Mouse (Mus musculus) heart, embryonic 15.5 days (tissue): ENCODE measurements around the gene Iqsec1. TPM values are rescaled to one million over a fixed set of nuclear protein-coding genes. Genes with fewer than 3 reads are reported as not detected.

Source experiments
- ATAC-seq: fragments of 200-750 bp; cut with Nextera tagmentation; replicated peaks from 2 replicates; pipeline ENCODE4 v1.8.0; 2017; ENCODE audit warnings: low read depth, moderate TSS enrichment; ENCODE audit not compliant: insufficient number of reproducible peaks, insufficient read depth, low FRiP score
- H3K27ac ChIP-seq: fragments of 300-500 bp; sonication (generic); 2 replicates; pipeline ENCODE4 v1.5.1; 2015; ENCODE audit warnings: mild to moderate bottlenecking, inconsistent platforms
- H3K27me3 ChIP-seq: fragments of 300-500 bp; sonication (generic); 2 replicates; pipeline ENCODE4 v1.6.1; 2015; ENCODE audit warnings: inconsistent platforms
- H3K36me3 ChIP-seq: fragments of 300-500 bp; sonication (generic); 2 replicates; pipeline ENCODE4 v1.6.1; 2015; ENCODE audit warnings: mild to moderate bottlenecking, inconsistent platforms
- H3K4me1 ChIP-seq: fragments of 300-500 bp; sonication (generic); replicated peaks from 2 replicates; pipeline ENCODE4 v1.6.1; 2015; ENCODE audit warnings: inconsistent platforms
- H3K4me2 ChIP-seq: fragments of 300-500 bp; sonication (generic); 2 replicates; pipeline ENCODE4 v1.6.1; 2015; ENCODE audit warnings: inconsistent platforms, mild to moderate bottlenecking, moderate library complexity
- H3K4me3 ChIP-seq: fragments of 300-500 bp; sonication (generic); 2 replicates; pipeline ENCODE4 v1.5.1; 2015; ENCODE audit warnings: mild to moderate bottlenecking, inconsistent platforms
- H3K9ac ChIP-seq: fragments of 300-500 bp; sonication (generic); 2 replicates; pipeline ENCODE4 v1.6.1; 2015; ENCODE audit warnings: mild to moderate bottlenecking, inconsistent platforms
- H3K9me3 ChIP-seq: fragments of 300-500 bp; sonication (generic); replicated peaks from 2 replicates; pipeline ENCODE4 v1.6.1; 2016; ENCODE audit warnings: inconsistent platforms
- WGBS: fragments of 180-500 bp; shearing (Covaris S2); methylation state at CpG from one replicate; pipeline ENCODE4 v1.1.7; 2015; ENCODE audit warnings: mixed read lengths; 5-methylcytosine and 5-hydroxymethylcytosine counted together
- polyA plus RNA-seq: library from polyadenylated mRNA; unstranded; fragments of >200 nt; fragmentation: Nextera tagmentation; extraction: Ambion mirVana; gene quantifications from 2 replicates; pipeline ENCODE4 v1.2.1, GENCODE M21; 2015

Gene Iqsec1
- polyA plus RNA-seq, 1 experiment from 2014 or later, result 12.3 TPM

GRCm38 (mm10) chr6:90810576-90810975, 177.9 kb downstream of the Iqsec1 start:
- no peaks in the 10 kb centered on the region for H3K9me3 ChIP-seq
- no peak overlapping the region for H3K27ac ChIP-seq
- no peak overlapping the region for H3K9ac ChIP-seq
- ATAC-seq, result no peak
- 46% methylated on average over 1 of the region's 1 CpGs for WGBS
- peaks cover 43% of the 10 kb centered on the region for H3K4me1 ChIP-seq
- H3K27me3 ChIP-seq, result no peaks in the 10 kb centered on the region
- no peaks in the 10 kb centered on the region for H3K36me3 ChIP-seq
- no peak overlapping the region for H3K4me2 ChIP-seq
- no peak overlapping the region for H3K4me3 ChIP-seq

- Histone ChIP-seq H3K4me2 (peak overlapping the region; percentile 34), H3K9me3 (no peaks in the 10 kb centered on the region)
- 12% methylated on average over 22 of the region's 22 CpGs for WGBS
Measured at GRCm38 (mm10) chr6:90809960-90810362, 178.5 kb downstream of the Iqsec1 start.

DNA sequence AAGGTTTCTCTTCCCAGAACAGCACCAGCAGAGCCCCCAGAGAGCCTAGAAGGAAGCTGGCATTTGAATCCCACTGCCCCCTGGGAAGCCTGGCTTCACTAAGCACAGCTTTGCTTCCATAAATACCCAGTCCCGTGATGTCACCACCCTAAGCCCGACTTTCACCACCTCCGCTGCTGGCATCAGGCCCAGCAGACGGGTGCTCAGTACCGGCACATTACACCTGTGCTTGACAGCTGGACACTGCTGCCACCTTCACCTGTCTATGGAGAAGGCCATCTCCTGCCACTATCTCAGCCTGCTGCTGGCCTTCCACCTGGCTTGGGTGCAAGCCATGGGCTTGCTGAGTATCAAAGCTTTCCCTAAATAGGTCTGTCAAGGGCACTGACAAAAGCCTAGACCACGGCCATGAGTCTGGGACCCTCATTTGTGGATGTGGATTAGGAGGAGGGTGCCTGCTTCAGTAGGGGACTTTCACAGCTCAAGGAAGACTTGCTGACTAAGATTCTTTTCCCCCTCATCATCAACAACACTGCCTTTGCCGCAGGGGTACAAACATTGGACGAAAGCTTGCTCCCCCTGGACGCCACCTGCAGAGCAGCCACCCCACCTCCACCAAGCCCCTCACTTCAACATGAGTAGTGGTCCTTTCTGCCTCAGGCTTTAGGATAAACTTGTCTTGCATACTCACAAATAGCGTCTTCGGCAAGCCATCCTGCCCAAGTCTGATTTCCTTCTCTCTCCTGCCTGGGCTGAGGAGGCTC, 179.2 kb downstream of the Iqsec1 start:
- H3K4me3 ChIP-seq, result no peak overlapping the region; the same call in 1 of the 2 replicates
- no peaks in the 10 kb centered on the region for H3K27me3 ChIP-seq
- WGBS, result 47% methylated on average over 11 of the region's 11 CpGs
- H3K9ac ChIP-seq, result peak overlapping the region; percentile 15; the same call in 1 of the 2 replicates
- peak overlapping the region; percentile 90 for H3K27ac ChIP-seq
- H3K4me1 ChIP-seq, result peaks cover 53% of the 10 kb centered on the region
- peak; percentile 58; the same call in 1 of the 2 replicates for ATAC-seq
- H3K4me2 ChIP-seq, result peak overlapping the region; percentile 29; the same call in 1 of the 2 replicates
- no peaks in the 10 kb centered on the region for H3K36me3 ChIP-seq
- no peaks in the 10 kb centered on the region for H3K9me3 ChIP-seq

More at GRCm38 (mm10) chr6:90809960-90810362, 178.5 kb downstream of the Iqsec1 start:
- no peak overlapping the region for H3K9ac ChIP-seq
- H3K4me1 ChIP-seq, result peaks cover 46% of the 10 kb centered on the region
- H3K27ac ChIP-seq, result peak overlapping the region; percentile 90
- no peaks in the 10 kb centered on the region for H3K36me3 ChIP-seq
- H3K27me3 ChIP-seq, result no peaks in the 10 kb centered on the region
- peak overlapping the region; percentile 10; the same call in 1 of the 2 replicates for H3K4me3 ChIP-seq
- ATAC-seq, result no peak

- peaks cover 57% of the 10 kb centered on the region for H3K4me1 ChIP-seq
Measured at GRCm38 (mm10) chr6:90808544-90808943, 179.9 kb downstream of the Iqsec1 start.

DNA sequence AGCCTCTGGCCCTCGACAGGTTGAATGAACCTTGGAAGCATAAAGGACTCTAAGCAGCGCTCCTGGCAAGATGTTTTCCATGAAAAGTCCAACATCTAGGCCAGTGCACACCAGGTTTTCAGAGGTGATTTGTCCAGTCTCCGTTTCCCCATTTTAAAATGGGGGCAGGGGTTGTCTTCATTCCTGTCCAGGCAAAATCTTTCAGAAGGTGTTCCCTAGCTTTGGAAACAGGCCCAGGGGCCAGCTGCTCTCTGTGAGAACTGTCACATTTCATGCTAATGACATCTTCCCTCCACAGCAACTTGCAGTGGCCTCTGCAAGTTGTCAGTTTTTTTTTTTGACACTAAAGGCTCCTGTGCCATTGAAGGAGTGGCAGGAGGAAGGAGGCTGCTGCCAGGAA, 180.4 kb downstream of the Iqsec1 start:
- peaks cover 60% of the 10 kb centered on the region for H3K4me1 ChIP-seq
- no peak overlapping the region for H3K4me3 ChIP-seq
- no peak for ATAC-seq
- WGBS, result 51% methylated on average over 3 of the region's 3 CpGs
- peak overlapping the region; percentile 15; the same call in 1 of the 2 replicates for H3K9ac ChIP-seq
- H3K36me3 ChIP-seq, result no peaks in the 10 kb centered on the region
- peak overlapping the region; percentile 29; the same call in 1 of the 2 replicates for H3K4me2 ChIP-seq
- no peaks in the 10 kb centered on the region for H3K9me3 ChIP-seq
- no peaks in the 10 kb centered on the region for H3K27me3 ChIP-seq
- H3K27ac ChIP-seq, result peak overlapping the region; percentile 90

More at GRCm38 (mm10) chr6:90808544-90808943, 179.9 kb downstream of the Iqsec1 start:
- no peaks in the 10 kb centered on the region for H3K27me3 ChIP-seq
- H3K9me3 ChIP-seq, result no peaks in the 10 kb centered on the region
- H3K9ac ChIP-seq, result peak overlapping the region; percentile 15; the same call in 1 of the 2 replicates
- H3K27ac ChIP-seq, result peak overlapping the region; percentile 90
- no peaks in the 10 kb centered on the region for H3K36me3 ChIP-seq
- H3K4me3 ChIP-seq, result no peak overlapping the region
- no peak for ATAC-seq
- H3K4me2 ChIP-seq, result peak overlapping the region; percentile 29
- WGBS, result 16% methylated on average over 5 of the region's 5 CpGs

DNA sequence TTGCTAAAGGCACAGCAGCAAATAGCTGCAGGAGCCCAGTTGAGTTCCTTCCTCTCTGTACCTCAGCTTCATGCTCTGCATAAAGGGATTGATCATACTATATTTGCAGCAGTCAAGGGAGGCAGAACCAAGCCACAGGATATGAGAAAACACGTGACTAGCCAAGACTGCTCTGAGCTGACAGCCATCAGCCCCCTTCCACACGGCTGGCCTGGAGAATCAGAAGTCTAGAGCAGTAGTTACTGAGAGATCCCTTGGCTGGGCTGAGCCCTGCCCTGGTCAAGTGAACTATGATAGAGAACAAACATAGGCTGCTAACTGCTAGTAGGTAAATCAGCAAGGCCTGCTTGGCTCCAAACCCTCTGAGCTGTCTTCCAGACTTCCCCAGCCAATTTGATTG, 180.9 kb downstream of the Iqsec1 start:
- peaks cover 63% of the 10 kb centered on the region for H3K4me1 ChIP-seq
- no peak overlapping the region for H3K4me2 ChIP-seq
- H3K9me3 ChIP-seq, result no peaks in the 10 kb centered on the region
- no peaks in the 10 kb centered on the region for H3K36me3 ChIP-seq
- ATAC-seq, result 0 out of 2 replicates have a peak, but pooled peaks have one; percentile 16
- H3K27me3 ChIP-seq, result no peaks in the 10 kb centered on the region
- no peak overlapping the region for H3K9ac ChIP-seq
- 36% methylated on average over 2 of the region's 2 CpGs for WGBS
- H3K4me3 ChIP-seq, result no peak overlapping the region
- H3K27ac ChIP-seq, result peak overlapping the region; percentile 90

DNA sequence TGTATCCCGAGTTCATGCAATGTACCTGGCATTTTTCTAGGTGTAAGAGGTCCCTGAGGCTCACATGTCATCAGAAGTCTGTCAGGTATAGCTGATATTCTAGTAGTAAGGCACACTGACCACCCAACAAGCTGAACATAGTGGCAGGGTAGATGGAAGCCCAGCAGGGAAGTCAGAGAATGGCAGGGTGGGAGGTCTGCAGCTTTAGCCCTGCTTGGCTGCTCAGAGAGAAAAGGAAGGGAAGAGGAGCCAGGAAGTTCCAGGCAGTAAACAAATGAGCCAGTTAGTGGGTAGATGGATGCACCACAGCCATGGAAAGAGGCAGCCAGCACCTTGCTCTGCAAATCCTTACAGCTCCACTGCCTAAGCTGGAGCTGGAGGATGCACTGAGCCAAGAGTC, 181.7 kb downstream of the Iqsec1 start:
- no peak overlapping the region for H3K4me2 ChIP-seq
- no peaks in the 10 kb centered on the region for H3K9me3 ChIP-seq
- no peaks in the 10 kb centered on the region for H3K36me3 ChIP-seq
- no peaks in the 10 kb centered on the region for H3K27me3 ChIP-seq
- WGBS, result 71% methylated on average over 1 of the region's 1 CpGs
- H3K9ac ChIP-seq, result no peak overlapping the region
- peaks cover 65% of the 10 kb centered on the region for H3K4me1 ChIP-seq
- H3K27ac ChIP-seq, result no peak overlapping the region
- no peak for ATAC-seq
- no peak overlapping the region for H3K4me3 ChIP-seq

GRCm38 (mm10) chr6:90805101-90805500, 183.4 kb downstream of the Iqsec1 start:
- ATAC-seq, result no peak
- 20% methylated on average over 2 of the region's 2 CpGs for WGBS
- Histone ChIP-seq H3K4me3 (no peak overlapping the region), H3K27me3 (no peaks in the 10 kb centered on the region), H3K9me3 (no peaks in the 10 kb centered on the region), H3K36me3 (no peaks in the 10 kb centered on the region), H3K9ac (no peak overlapping the region), H3K27ac (no peak overlapping the region), H3K4me2 (no peak overlapping the region), H3K4me1 (peaks cover 72% of the 10 kb centered on the region)

- no peak overlapping the region for H3K4me2 ChIP-seq
- H3K4me3 ChIP-seq, result no peak overlapping the region
- H3K9me3 ChIP-seq, result no peaks in the 10 kb centered on the region
- ATAC-seq, result no peak
- H3K27me3 ChIP-seq, result no peaks in the 10 kb centered on the region
- H3K4me1 ChIP-seq, result peaks cover 72% of the 10 kb centered on the region
- H3K36me3 ChIP-seq, result no peaks in the 10 kb centered on the region
- no peak overlapping the region for H3K27ac ChIP-seq
- no peak overlapping the region for H3K9ac ChIP-seq
Measured at GRCm38 (mm10) chr6:90804646-90805045, 183.8 kb downstream of the Iqsec1 start.

DNA sequence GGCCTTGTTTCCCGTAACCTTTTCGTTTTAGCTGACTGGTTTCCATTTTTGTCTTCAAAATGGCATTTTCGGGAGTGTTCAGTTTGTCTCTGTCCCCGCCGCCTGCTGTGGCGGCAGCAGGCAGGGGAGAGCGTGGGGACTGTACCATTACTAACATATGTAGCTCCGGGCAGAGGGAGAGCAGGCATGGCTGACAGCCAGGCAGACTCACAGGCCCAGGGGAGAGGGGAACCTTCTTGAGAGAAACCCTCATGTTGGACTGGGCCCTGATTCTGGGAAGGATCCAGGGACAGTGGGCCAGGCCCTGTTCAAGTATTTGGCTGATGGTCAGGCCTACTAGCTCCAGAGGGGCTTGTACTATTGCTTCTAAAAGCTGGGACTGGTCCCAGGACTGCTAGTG, 185.9 kb downstream of the Iqsec1 start:
- H3K27me3 ChIP-seq, result no peaks in the 10 kb centered on the region
- H3K36me3 ChIP-seq, result no peaks in the 10 kb centered on the region
- no peak overlapping the region for H3K4me3 ChIP-seq
- H3K9me3 ChIP-seq, result no peaks in the 10 kb centered on the region
- H3K4me1 ChIP-seq, result peaks cover 68% of the 10 kb centered on the region
- WGBS, result 77% methylated on average over 8 of the region's 8 CpGs
- no peak overlapping the region for H3K9ac ChIP-seq
- no peak overlapping the region for H3K4me2 ChIP-seq
- peak overlapping the region; percentile 18; the same call in 1 of the 2 replicates for H3K27ac ChIP-seq
- ATAC-seq, result no peak

DNA sequence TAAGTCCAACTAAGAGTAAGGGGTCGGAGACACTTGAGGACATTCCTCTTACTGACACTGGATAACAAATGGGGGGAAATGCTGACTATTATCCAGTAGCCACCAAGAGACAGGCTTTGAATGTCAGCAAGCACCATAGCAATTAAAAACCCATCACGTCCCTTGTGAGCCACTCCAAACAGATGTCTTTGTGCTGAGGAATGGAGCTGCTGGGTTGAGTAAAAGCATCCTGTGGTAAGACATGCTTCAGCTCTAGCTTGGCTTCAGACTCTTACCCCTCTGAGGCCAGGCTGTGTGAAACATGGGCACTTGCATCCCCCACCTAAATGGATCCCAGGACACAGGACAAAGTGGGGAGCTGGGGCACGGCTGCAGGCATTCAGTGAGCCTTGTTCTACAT, 186.4 kb downstream of the Iqsec1 start:
- Histone ChIP-seq H3K27ac (peak overlapping the region; percentile 18; the same call in 1 of the 2 replicates), H3K4me3 (no peak overlapping the region), H3K36me3 (no peaks in the 10 kb centered on the region), H3K9me3 (no peaks in the 10 kb centered on the region), H3K9ac (no peak overlapping the region), H3K4me2 (no peak overlapping the region), H3K4me1 (peaks cover 63% of the 10 kb centered on the region), H3K27me3 (no peaks in the 10 kb centered on the region)
- ATAC-seq, result no peak
- 74% methylated on average over 3 of the region's 3 CpGs for WGBS

GRCm38 (mm10) chr6:90800825-90801224, 187.7 kb downstream of the Iqsec1 start:
- Histone ChIP-seq H3K27me3 (no peaks in the 10 kb centered on the region), H3K4me2 (no peak overlapping the region), H3K4me1 (peaks cover 54% of the 10 kb centered on the region), H3K9ac (no peak overlapping the region), H3K36me3 (no peaks in the 10 kb centered on the region), H3K9me3 (no peaks in the 10 kb centered on the region), H3K27ac (no peak overlapping the region), H3K4me3 (no peak overlapping the region)
- WGBS, result 85% methylated on average over 2 of the region's 2 CpGs
- ATAC-seq, result no peak
